Mouse (Mus musculus) heart, postnatal 0 days (tissue): ENCODE data around the gene Fcgr3. TPM values are rescaled to one million over a fixed set of nuclear protein-coding genes. Genes with fewer than 3 reads are reported as not detected.
"Not testable (repeated sequence)": the region's sequence is repeated elsewhere in the genome, so short reads cannot be mapped to it uniquely, and the experiment has no call there.

Source experiments
- ATAC-seq: fragments of 200-750 bp; cut with Nextera tagmentation; 2 replicates; pipeline ENCODE4 v1.8.0; 2017; ENCODE audit warnings: low read depth, moderate number of reproducible peaks, moderate library complexity; ENCODE audit not compliant: insufficient read depth
- DNase-seq: peaks from one replicate; pipeline ENCODE4 v3.0.0-alpha.2; 2016; ENCODE audit warnings: low spot score
- H3K27ac ChIP-seq: fragments of 300-500 bp; sonication (generic); 2 replicates; pipeline ENCODE4 v1.5.1; 2014; ENCODE audit warnings: low read depth, mild to moderate bottlenecking
- H3K27me3 ChIP-seq: fragments of 300-500 bp; sonication (generic); 2 replicates; pipeline ENCODE4 v1.6.1; 2014; ENCODE audit warnings: low read length, mixed read lengths; ENCODE audit not compliant: control insufficient read depth, insufficient read depth
- H3K36me3 ChIP-seq: fragments of 300-500 bp; sonication (generic); replicated peaks from 2 replicates; pipeline ENCODE4 v1.6.1; 2014; ENCODE audit warnings: low read length, mixed read lengths; ENCODE audit not compliant: control insufficient read depth, insufficient read depth
- H3K4me1 ChIP-seq: fragments of 300-500 bp; sonication (generic); 2 replicates; pipeline ENCODE4 v1.6.1; 2014; ENCODE audit warnings: antibody characterized with exemption; ENCODE audit not compliant: control insufficient read depth, insufficient read depth
- H3K4me2 ChIP-seq: fragments of 300-500 bp; sonication (generic); 2 replicates; pipeline ENCODE4 v1.6.1; 2014; ENCODE audit warnings: low read depth, mild to moderate bottlenecking, low read length, moderate library complexity
- H3K4me3 ChIP-seq: fragments of 300-500 bp; sonication (generic); 2 replicates; pipeline ENCODE4 v1.5.1; 2014; ENCODE audit warnings: low read depth, low read length
- H3K9ac ChIP-seq: fragments of 300-500 bp; sonication (generic); replicated peaks from 2 replicates; pipeline ENCODE4 v1.6.1; 2014; ENCODE audit warnings: low read depth, low read length, mixed read lengths
- H3K9me3 ChIP-seq: fragments of 300-500 bp; sonication (generic); replicated peaks from 2 replicates; pipeline ENCODE4 v1.6.1; 2016; ENCODE audit warnings: low read length; ENCODE audit not compliant: control insufficient read depth
- CTCF ChIP-seq: IDR thresholded peaks from 2 replicates; pipeline ENCODE4 v1.5.1; 2016; ENCODE audit warnings: antibody characterized with exemption, control low read depth, low read depth
- EP300 ChIP-seq: IDR thresholded peaks from 2 replicates; pipeline ENCODE4 v1.6.1; 2016; ENCODE audit warnings: antibody characterized with exemption, low read depth
- WGBS: fragments of 180-500 bp; shearing (Covaris S2); extraction: QIAGEN DNeasy Blood & Tissue Kit; methylation state at CpG from one replicate; pipeline ENCODE4 v1.1.7; 2014; 5-methylcytosine and 5-hydroxymethylcytosine counted together
- polyA plus RNA-seq: library from polyadenylated mRNA; unstranded; fragments of >200 nt; fragmentation: Nextera tagmentation; extraction: Ambion mirVana; gene quantifications from 2 replicates; pipeline ENCODE4 v1.2.1, GENCODE M21; 2015
- total RNA-seq: library from RNA; depleted of rRNA; stranded (reverse); fragments of >200 nt; gene quantifications from 2 replicates; pipeline ENCODE4 v1.2.3, GENCODE M21; 2014; ENCODE audit warnings: low replicate concordance; rRNA removed

Fcgr3 gene
- 11.8 and 13.7 TPM in 2 replicates for total RNA-seq
- 8.2 and 10.8 TPM in 2 replicates for polyA plus RNA-seq

DNA sequence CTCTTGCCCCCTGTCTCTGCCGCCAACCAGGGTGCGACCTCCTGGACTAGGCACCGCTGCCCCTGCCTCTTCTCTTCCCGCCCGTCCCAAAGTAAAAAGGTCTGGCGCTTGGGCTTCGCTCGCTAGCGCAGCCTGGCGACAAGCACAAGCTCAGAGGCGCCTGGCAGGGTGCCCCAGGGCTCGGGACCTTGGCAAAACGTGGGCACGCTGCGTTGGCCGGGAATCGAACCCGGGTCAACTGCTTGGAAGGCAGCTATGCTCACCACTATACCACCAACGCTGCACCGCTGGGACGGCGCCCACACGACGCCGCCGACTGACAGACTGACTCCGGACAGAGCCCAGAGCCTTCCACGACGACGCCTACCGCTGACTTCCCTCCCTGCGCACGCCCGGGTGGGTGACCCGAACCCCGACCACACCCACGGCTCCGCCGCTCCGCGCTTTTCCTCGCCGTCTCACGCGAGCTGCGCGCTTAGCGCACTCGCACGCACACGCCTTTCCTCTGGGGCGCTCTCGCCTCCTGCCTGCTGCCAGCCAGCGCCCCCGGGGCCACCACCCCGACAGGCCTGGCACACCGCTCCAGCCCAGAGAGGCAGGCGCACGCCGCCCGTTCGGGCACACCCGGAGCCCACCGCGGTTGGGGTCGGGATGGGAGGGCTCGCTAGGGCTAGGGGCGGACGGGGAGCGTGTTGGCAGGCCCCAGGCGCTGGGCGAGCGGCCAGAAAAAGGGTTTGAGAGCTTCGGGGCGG is at the start of gene Fcgr3:
Fcgr3 (minus strand) TSS at position 445 of the 752 bp plus-strand sequence.
- H3K9ac ChIP-seq, H3K27ac ChIP-seq, H3K36me3 ChIP-seq: not testable (repeated sequence)

DNA sequence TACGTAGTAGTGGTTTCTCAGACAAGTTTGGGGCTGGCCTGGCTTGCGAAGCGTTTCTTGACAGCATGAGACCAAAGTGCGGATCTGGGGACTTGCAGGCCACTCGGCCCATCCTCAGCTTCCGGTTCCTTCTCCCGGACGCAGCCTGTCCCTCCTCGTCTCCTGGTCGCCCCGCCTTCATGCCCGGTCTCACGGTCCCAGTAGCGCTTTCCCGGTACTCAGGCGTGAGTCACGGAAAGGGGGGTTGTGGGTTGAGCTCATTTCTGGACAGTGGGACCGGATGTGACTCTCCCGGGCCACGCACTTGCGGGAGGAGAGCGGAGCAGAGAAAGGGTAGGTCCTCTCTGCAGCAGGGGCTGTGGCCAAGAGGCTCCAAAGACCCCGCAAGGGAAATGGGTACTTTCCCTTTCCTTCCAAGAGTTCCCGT is 49.2 kb upstream of the Fcgr3 start, which contains the start of gene Cfap126:
Cfap126 (plus strand) TSS at position 46 of the 427 bp plus-strand sequence.
- peak within 1 kb of the TSS; percentile 59 for H3K4me2 ChIP-seq
- H3K9ac ChIP-seq = peak within 1 kb of the TSS; percentile 43
- DNase-seq = peak; percentile 93
- H3K4me1 ChIP-seq = peaks cover 6% of the 10 kb centered on the region; the same call in 1 of the 2 replicates
- TF ChIP-seq CTCF (no peak), EP300 (no peak; the same call in 1 of the 2 replicates)
- H3K4me3 ChIP-seq = peak within 1 kb of the TSS; percentile 47
- no peaks in the 10 kb centered on the region for H3K36me3 ChIP-seq
- peak; percentile 78 for ATAC-seq
- no peaks in the 10 kb centered on the region for H3K27me3 ChIP-seq
- H3K27ac ChIP-seq = peak within 1 kb of the TSS; percentile 84
- no peaks in the 10 kb centered on the region for H3K9me3 ChIP-seq
- WGBS = under 1% methylated on average over 23 of the region's 24 CpGs

More for the DNA sequence above, at the start of gene Fcgr3:
- H3K27me3 ChIP-seq = peaks cover 25% of the 10 kb centered on the region
- peak; percentile 36 for TF ChIP-seq CTCF
- H3K4me2 ChIP-seq = peak within 1 kb of the TSS; percentile 36
- under 1% methylated on average over 38 of the region's 75 CpGs for WGBS
- H3K4me1 ChIP-seq, H3K9me3 ChIP-seq: not testable (repeated sequence)
- peak within 1 kb of the TSS; percentile 34 for H3K4me3 ChIP-seq
- peak; percentile 62 for ATAC-seq
- DNase-seq = peak; percentile 45

GRCm38 (mm10) chr1:171112986-171113385 is 48.3 kb upstream of the Fcgr3 start:
- no peaks in the 10 kb centered on the region for H3K27me3 ChIP-seq
- no peaks in the 10 kb centered on the region for H3K36me3 ChIP-seq
- peak overlapping the region; percentile 59 for H3K4me2 ChIP-seq
- H3K9ac ChIP-seq = no peak overlapping the region
- H3K4me1 ChIP-seq = peaks cover 6% of the 10 kb centered on the region; the same call in 1 of the 2 replicates
- H3K27ac ChIP-seq = no peak overlapping the region
- TF ChIP-seq EP300 = no peak
- TF ChIP-seq CTCF = no peak
- DNase-seq = no peak
- no peaks in the 10 kb centered on the region for H3K9me3 ChIP-seq
- ATAC-seq = no peak
- H3K4me3 ChIP-seq = no peak overlapping the region
- 77% methylated on average over 4 of the region's 4 CpGs for WGBS

DNA sequence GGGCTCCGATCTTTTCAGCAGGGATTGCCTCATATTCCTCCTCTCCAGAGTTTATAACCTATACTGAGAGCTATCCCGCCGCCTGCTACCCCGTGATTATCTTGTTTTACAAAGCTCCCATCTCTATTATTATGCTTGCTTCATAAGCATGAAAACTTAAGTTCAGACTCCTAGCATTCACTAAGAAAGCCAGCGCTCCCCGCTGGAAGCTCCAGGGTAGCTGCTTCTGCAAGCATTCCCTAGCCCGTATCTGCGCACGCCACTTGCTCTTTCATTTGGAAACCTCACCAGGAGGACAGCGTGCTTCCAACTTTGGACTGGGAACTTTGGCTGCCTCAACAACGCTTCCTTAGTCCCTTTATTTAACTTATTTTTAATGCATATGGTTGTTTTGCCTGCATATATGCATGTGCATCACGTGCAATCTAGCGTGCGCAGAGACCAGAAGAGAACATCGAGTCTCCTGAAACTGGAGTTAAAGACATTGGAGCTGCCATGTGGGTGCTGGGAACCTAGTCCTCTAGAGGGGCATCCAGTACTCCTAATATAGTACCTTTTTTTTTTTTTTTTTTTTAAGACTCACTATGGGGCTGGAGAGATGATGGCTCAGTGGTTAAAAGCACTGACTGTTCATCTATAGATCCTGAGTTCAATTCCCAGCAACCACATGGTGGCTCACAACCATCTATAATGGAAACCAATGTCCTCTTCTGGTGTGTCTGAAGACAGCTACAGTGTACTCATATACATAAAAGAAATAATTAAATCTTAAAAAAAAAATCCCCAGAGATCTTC is 47.2 kb upstream of the Fcgr3 start:
- peak overlapping the region; percentile 50 for H3K9ac ChIP-seq
- peak overlapping the region; percentile 78 for H3K27ac ChIP-seq
- no peak for TF ChIP-seq EP300
- no peak for TF ChIP-seq CTCF
- no peaks in the 10 kb centered on the region for H3K36me3 ChIP-seq
- H3K9me3 ChIP-seq = no peaks in the 10 kb centered on the region
- peak overlapping the region; percentile 64 for H3K4me3 ChIP-seq
- peak; percentile 54 for DNase-seq
- H3K4me1 ChIP-seq = peaks cover 6% of the 10 kb centered on the region; the same call in 1 of the 2 replicates
- no peak for ATAC-seq
- no peaks in the 10 kb centered on the region for H3K27me3 ChIP-seq
- 4% methylated on average over 15 of the region's 15 CpGs for WGBS
- H3K4me2 ChIP-seq = peak overlapping the region; percentile 59

- H3K4me1 ChIP-seq = peaks cover 6% of the 10 kb centered on the region; the same call in 1 of the 2 replicates
- TF ChIP-seq EP300 = peak; percentile 73
- peak; percentile 93 for TF ChIP-seq CTCF
- peak overlapping the region; percentile 50 for H3K9ac ChIP-seq
- no peaks in the 10 kb centered on the region for H3K36me3 ChIP-seq
- H3K9me3 ChIP-seq = no peaks in the 10 kb centered on the region
- H3K4me3 ChIP-seq = peak overlapping the region; percentile 64
- WGBS = under 1% methylated on average over 38 of the region's 38 CpGs
- peak overlapping the region; percentile 59 for H3K4me2 ChIP-seq
- peak; percentile 95 for DNase-seq
- no peaks in the 10 kb centered on the region for H3K27me3 ChIP-seq
- H3K27ac ChIP-seq = peak overlapping the region; percentile 78
- ATAC-seq = peak; percentile 89
Measured at GRCm38 (mm10) chr1:171111020-171111780, 46.5 kb upstream of the Fcgr3 start.
